Mouse (Mus musculus): ENCODE data around the gene Tes3-ps. TPM values are rescaled to one million over a fixed set of nuclear protein-coding genes. Genes with fewer than 3 reads are reported as not detected.

Gene Tes3-ps
- total and polyA plus RNA-seq, 3 experiments = 0.01 to 4.4 (median 1.8) TPM

DNA sequence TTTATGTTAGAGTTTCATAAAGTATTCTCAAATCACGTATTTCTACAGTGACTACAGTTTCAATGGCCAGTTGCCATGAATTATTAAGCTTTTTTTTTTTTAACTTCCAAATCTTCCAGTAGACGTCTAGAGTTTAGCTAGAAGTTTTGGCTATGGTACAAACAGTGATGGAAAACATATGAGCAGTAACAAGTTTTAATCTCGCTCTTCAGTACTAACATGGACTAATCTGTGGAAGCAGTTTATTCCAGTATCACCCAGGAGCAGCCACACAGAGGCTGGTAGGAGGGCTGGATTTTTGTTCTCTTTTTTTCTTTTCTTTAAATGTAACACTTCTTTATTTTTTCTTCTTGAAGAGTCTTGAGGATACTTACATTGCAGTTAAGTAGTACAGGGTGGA lies 51.2 kb downstream of the Tes3-ps start, which contains the start of gene Aspn:
Gene Aspn, plus strand, starts transcription at position 165 of the 400 bp plus-strand sequence.
- DNase-seq (ENCODE audit: low spot score) (no peak), ATAC-seq (ENCODE audit: extremely low read depth, insufficient number of reproducible peaks, low FRiP score, poor library complexity, severe bottlenecking) (no peak)
- H3K9me3 ChIP-seq (replicated peaks) = no peaks in the 10 kb centered on the region
- TF ChIP-seq CTCF (IDR thresholded peaks at IDR 0.05; ENCODE audit: low read depth, low read length) = no peak
- TF ChIP-seq POLR2AphosphoS5 (IDR thresholded peaks at IDR 0.05; ENCODE audit: insufficient replicate concordance, low read depth, low read length) = no peak
- no peak for TF ChIP-seq GATA1 (IDR thresholded peaks at IDR 0.05; ENCODE audit: borderline replicate concordance, low read length)
- no peak for TF ChIP-seq GATA2 (IDR thresholded peaks at IDR 0.05; ENCODE audit: borderline replicate concordance, low read depth, low read length)
- TF ChIP-seq TAL1 (conservative IDR thresholded peaks at IDR 0.05; ENCODE audit: low read depth, low read length) = no peak
- peaks cover 13% of the 10 kb centered on the region for H3K36me3 ChIP-seq (replicated peaks)
- H3K27me3 ChIP-seq (ENCODE audit: insufficient read depth, low read length) = no peaks in the 10 kb centered on the region
- H3K4me3 ChIP-seq (ENCODE audit: low read depth, low read length) = no peak within 1 kb of the TSS
- H3K4me1 ChIP-seq (ENCODE audit: insufficient read depth, low read depth, low read length) = no peaks in the 10 kb centered on the region; the same call in 1 of the 2 replicates

DNA sequence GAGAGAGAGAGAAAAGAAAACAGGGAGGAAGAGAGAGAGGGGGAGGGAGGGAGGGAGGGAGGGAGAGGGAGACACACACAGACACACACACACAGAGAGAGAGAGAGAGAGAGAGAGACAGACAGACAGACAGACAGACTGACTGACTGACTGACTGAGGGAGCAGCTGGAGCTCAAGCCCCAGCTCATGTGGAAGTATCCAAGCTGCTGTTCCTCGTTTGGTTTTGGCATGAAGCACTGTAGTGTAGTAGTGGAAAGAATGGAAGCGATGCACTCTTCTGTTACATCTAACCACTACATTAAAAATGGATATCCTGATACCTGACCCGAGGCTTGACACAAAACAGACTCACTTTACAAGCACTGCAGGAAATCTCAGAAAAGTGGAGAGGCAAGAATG lies 52.5 kb downstream of the Tes3-ps start:
- Histone ChIP-seq H3K36me3 (replicated peaks) (peaks cover 13% of the 10 kb centered on the region), H3K4me1 (ENCODE audit: insufficient read depth, low read depth, low read length) (no peaks in the 10 kb centered on the region; the same call in 1 of the 2 replicates), H3K27me3 (ENCODE audit: insufficient read depth, low read length) (no peaks in the 10 kb centered on the region), H3K9me3 (replicated peaks) (no peaks in the 10 kb centered on the region), H3K4me3 (ENCODE audit: low read depth, low read length) (no peak overlapping the region)
- no peak for TF ChIP-seq GATA1 (IDR thresholded peaks at IDR 0.05; ENCODE audit: borderline replicate concordance, low read length)
- no peak for TF ChIP-seq CTCF (IDR thresholded peaks at IDR 0.05; ENCODE audit: low read depth, low read length)
- no peak for TF ChIP-seq TAL1 (conservative IDR thresholded peaks at IDR 0.05; ENCODE audit: low read depth, low read length)
- TF ChIP-seq POLR2AphosphoS5 (IDR thresholded peaks at IDR 0.05; ENCODE audit: insufficient replicate concordance, low read depth, low read length) = no peak
- no peak for TF ChIP-seq GATA2 (IDR thresholded peaks at IDR 0.05; ENCODE audit: borderline replicate concordance, low read depth, low read length)
- ATAC-seq (ENCODE audit: extremely low read depth, insufficient number of reproducible peaks, low FRiP score, poor library complexity, severe bottlenecking) (no peak), DNase-seq (ENCODE audit: low spot score) (no peak)

Other genes starting within 250 kb of the Tes3-ps start
- 2.8 and 3.3 TPM in 2 replicates for gene Susd3, start 244.6 kb upstream of the Tes3-ps start, total RNA-seq (2014; fragmentation: Nextera tagmentation)
- 8.6 and 15.9 TPM in 2 replicates for gene Susd3, start 244.6 kb upstream of the Tes3-ps start, total RNA-seq (2017)
- 1.6 and 2.0 TPM in 2 replicates for gene Susd3, start 244.6 kb upstream of the Tes3-ps start, polyA plus RNA-seq (2012)
- 3.9 and 4.7 TPM in 2 replicates for gene Fgd3, start 173.0 kb upstream of the Tes3-ps start, total RNA-seq (2014; fragmentation: Nextera tagmentation)
- 11.0 and 11.2 TPM in 2 replicates for gene Fgd3, start 173.0 kb upstream of the Tes3-ps start, total RNA-seq (2017)
- 3.6 and 4.1 TPM in 2 replicates for gene Fgd3, start 173.0 kb upstream of the Tes3-ps start, polyA plus RNA-seq (2012)
- 11.5 and 19.5 TPM in 2 replicates for gene Bicd2, start 151.7 kb upstream of the Tes3-ps start, total RNA-seq (2014; fragmentation: Nextera tagmentation)
- gene Bicd2, start 151.7 kb upstream of the Tes3-ps start, total RNA-seq (2017) = 19.2 and 19.9 TPM in 2 replicates
- gene Bicd2, start 151.7 kb upstream of the Tes3-ps start, polyA plus RNA-seq (2012) = 10.7 and 11.6 TPM in 2 replicates
- gene Ippk, start 72.1 kb upstream of the Tes3-ps start, total RNA-seq (2014; fragmentation: Nextera tagmentation) = 4.5 and 4.8 TPM in 2 replicates
- gene Ippk, start 72.1 kb upstream of the Tes3-ps start, total RNA-seq (2017) = 15.8 and 15.9 TPM in 2 replicates
- 1.3 and 2.3 TPM in 2 replicates for gene Ippk, start 72.1 kb upstream of the Tes3-ps start, polyA plus RNA-seq (2012)
- not detected in 2 replicates for gene Ecm2, start 11.5 kb downstream of the Tes3-ps start, total RNA-seq (2014; fragmentation: Nextera tagmentation)
- gene Ecm2, start 11.5 kb downstream of the Tes3-ps start, total RNA-seq (2017) = 0.16 and 0.17 TPM in 2 replicates
- gene Ecm2, start 11.5 kb downstream of the Tes3-ps start, polyA plus RNA-seq (2012) = 0.01 TPM in 1 of 2 replicates, not detected in the other
- gene Aspn, start 51.1 kb downstream of the Tes3-ps start, total RNA-seq (2014; fragmentation: Nextera tagmentation) = not detected in 2 replicates
- 0.06 TPM in 1 of 2 replicates, not detected in the other for gene Aspn, start 51.1 kb downstream of the Tes3-ps start, total RNA-seq (2017)
- not detected in 2 replicates for gene Aspn, start 51.1 kb downstream of the Tes3-ps start, polyA plus RNA-seq (2012)
- not detected in 2 replicates for gene Omd, start 89.1 kb downstream of the Tes3-ps start, total RNA-seq (2014; fragmentation: Nextera tagmentation)
- gene Omd, start 89.1 kb downstream of the Tes3-ps start, total RNA-seq (2017) = 0.05 TPM in 1 of 2 replicates, not detected in the other
- gene Omd, start 89.1 kb downstream of the Tes3-ps start, polyA plus RNA-seq (2012) = not detected in 2 replicates
- not detected in 2 replicates for gene Ogn, start 114.7 kb downstream of the Tes3-ps start, total RNA-seq (2014; fragmentation: Nextera tagmentation)
- 0.05 and 0.12 TPM in 2 replicates for gene Ogn, start 114.7 kb downstream of the Tes3-ps start, total RNA-seq (2017)
- not detected in 2 replicates for gene Ogn, start 114.7 kb downstream of the Tes3-ps start, polyA plus RNA-seq (2012)
- 27.5 and 29.9 TPM in 2 replicates for gene Cenpp, start 159.5 kb downstream of the Tes3-ps start, total RNA-seq (2014; fragmentation: Nextera tagmentation)
- 48.5 and 49.2 TPM in 2 replicates for gene Cenpp, start 159.5 kb downstream of the Tes3-ps start, total RNA-seq (2017)
- gene Cenpp, start 159.5 kb downstream of the Tes3-ps start, polyA plus RNA-seq (2012) = 6.9 and 7.7 TPM in 2 replicates
- 78.6 and 90.0 TPM in 2 replicates for gene Nol8, start 159.8 kb downstream of the Tes3-ps start, total RNA-seq (2014; fragmentation: Nextera tagmentation)
- gene Nol8, start 159.8 kb downstream of the Tes3-ps start, total RNA-seq (2017) = 40.2 and 59.2 TPM in 2 replicates
- gene Nol8, start 159.8 kb downstream of the Tes3-ps start, polyA plus RNA-seq (2012) = 2.0 and 3.0 TPM in 2 replicates
- gene Iars, start 188.8 kb downstream of the Tes3-ps start, total RNA-seq (2014; fragmentation: Nextera tagmentation) = 162 and 174 TPM in 2 replicates
- gene Iars, start 188.8 kb downstream of the Tes3-ps start, total RNA-seq (2017) = 65.3 and 73.4 TPM in 2 replicates
- gene Iars, start 188.8 kb downstream of the Tes3-ps start, polyA plus RNA-seq (2012) = 19.6 and 38.9 TPM in 2 replicates

Data from G1E (cell line).